Mouse (Mus musculus): ENCODE results near the gene Dhfr. TPM values are rescaled to one million over a fixed set of nuclear protein-coding genes. Genes with fewer than 3 reads are reported as not detected.
"Not testable (repeated sequence)": the region's sequence is repeated elsewhere in the genome, so short reads cannot be mapped to it uniquely, and the experiment has no call there.

Gene Dhfr
- polyA plus RNA-seq, 1 experiment from 2014 or later = 11.9 TPM

GRCm38 (mm10) chr13:92344033-92344432 is 10.5 kb upstream of the Dhfr start:
- H3K27ac ChIP-seq (replicated peaks) = no peak overlapping the region
- no peaks in the 10 kb centered on the region for H3K27me3 ChIP-seq (replicated peaks)
- H3K36me3 ChIP-seq = peaks cover 83% of the 10 kb centered on the region
- H3K4me3 ChIP-seq = no peak overlapping the region
- H3K4me1 ChIP-seq = no peaks in the 10 kb centered on the region
- H3K9me3 ChIP-seq = no peaks in the 10 kb centered on the region
- H3K9ac ChIP-seq = no peak overlapping the region
- ATAC-seq (ENCODE audit: extremely low read depth, insufficient number of reproducible peaks, low FRiP score, low TSS enrichment) = no peak
- 92% methylated on average over 8 of the region's 8 CpGs for WGBS
- H3K4me2 ChIP-seq = no peak overlapping the region

- no peak overlapping the region for H3K9ac ChIP-seq
- H3K27me3 ChIP-seq (replicated peaks) = no peaks in the 10 kb centered on the region
- H3K4me3 ChIP-seq = no peak overlapping the region
- H3K4me1 ChIP-seq = no peaks in the 10 kb centered on the region
- no peak overlapping the region for H3K27ac ChIP-seq (replicated peaks)
- no peaks in the 10 kb centered on the region for H3K9me3 ChIP-seq
- WGBS = 87% methylated on average over 5 of the region's 5 CpGs
- no peak for ATAC-seq (ENCODE audit: extremely low read depth, insufficient number of reproducible peaks, low FRiP score, low TSS enrichment)
- H3K4me2 ChIP-seq = no peak overlapping the region
- peaks cover 83% of the 10 kb centered on the region for H3K36me3 ChIP-seq
Observed at GRCm38 (mm10) chr13:92346338-92346737, 8.2 kb upstream of the Dhfr start.

GRCm38 (mm10) chr13:92351100-92351499 is 3.4 kb upstream of the Dhfr start:
- H3K4me3 ChIP-seq = no peak overlapping the region
- WGBS = 80% methylated on average over 6 of the region's 6 CpGs
- H3K9me3 ChIP-seq = no peaks in the 10 kb centered on the region
- no peak for ATAC-seq (ENCODE audit: extremely low read depth, insufficient number of reproducible peaks, low FRiP score, low TSS enrichment)
- H3K4me2 ChIP-seq = no peak overlapping the region
- no peak overlapping the region for H3K27ac ChIP-seq (replicated peaks)
- H3K4me1 ChIP-seq = peaks cover 18% of the 10 kb centered on the region
- H3K9ac ChIP-seq = no peak overlapping the region
- no peaks in the 10 kb centered on the region for H3K27me3 ChIP-seq (replicated peaks)
- H3K36me3 ChIP-seq = peaks cover 42% of the 10 kb centered on the region

GRCm38 (mm10) chr13:92353956-92354355 is 570 bp upstream of the Dhfr start:
- no peak for ATAC-seq (ENCODE audit: extremely low read depth, insufficient number of reproducible peaks, low FRiP score, low TSS enrichment)
- peak overlapping the region; percentile 84 for H3K9ac ChIP-seq
- H3K4me3 ChIP-seq = peak overlapping the region; percentile 65
- H3K9me3 ChIP-seq = no peaks in the 10 kb centered on the region
- WGBS = 12% methylated on average over 4 of the region's 4 CpGs
- peak overlapping the region; percentile 98 for H3K4me2 ChIP-seq
- H3K36me3 ChIP-seq = peaks cover 26% of the 10 kb centered on the region
- H3K27ac ChIP-seq (replicated peaks) = peak overlapping the region; percentile 58
- peaks cover 25% of the 10 kb centered on the region for H3K4me1 ChIP-seq
- H3K27me3 ChIP-seq (replicated peaks) = no peaks in the 10 kb centered on the region

GRCm38 (mm10) chr13:92355272-92355643 is 732 bp downstream of the Dhfr start:
- Histone ChIP-seq H3K27ac (replicated peaks) (peak overlapping the region; percentile 90), H3K36me3 (peaks cover 32% of the 10 kb centered on the region), H3K4me3 (peak overlapping the region; percentile 65), H3K9ac (peak overlapping the region; percentile 87), H3K27me3 (replicated peaks) (no peaks in the 10 kb centered on the region), H3K9me3 (no peaks in the 10 kb centered on the region), H3K4me1 (peaks cover 25% of the 10 kb centered on the region), H3K4me2 (peak overlapping the region; percentile 98)
- no peak for ATAC-seq (ENCODE audit: extremely low read depth, insufficient number of reproducible peaks, low FRiP score, low TSS enrichment)
- 1% methylated on average over 24 of the region's 24 CpGs for WGBS

GRCm38 (mm10) chr13:92356376-92356775 is 1.9 kb downstream of the Dhfr start:
- ATAC-seq (ENCODE audit: extremely low read depth, insufficient number of reproducible peaks, low FRiP score, low TSS enrichment) = no peak
- 82% methylated on average over 7 of the region's 7 CpGs for WGBS
- peak overlapping the region; percentile 65 for H3K4me3 ChIP-seq
- peak overlapping the region; percentile 87 for H3K9ac ChIP-seq
- H3K27ac ChIP-seq (replicated peaks) = no peak overlapping the region
- H3K4me2 ChIP-seq = peak overlapping the region; percentile 98
- no peaks in the 10 kb centered on the region for H3K27me3 ChIP-seq (replicated peaks)
- peaks cover 25% of the 10 kb centered on the region for H3K4me1 ChIP-seq
- peaks cover 31% of the 10 kb centered on the region for H3K36me3 ChIP-seq
- H3K9me3 ChIP-seq = no peaks in the 10 kb centered on the region

GRCm38 (mm10) chr13:92357644-92358043 is 3.1 kb downstream of the Dhfr start:
- Histone ChIP-seq H3K27me3 (replicated peaks) (no peaks in the 10 kb centered on the region), H3K9ac (no peak overlapping the region), H3K4me2 (no peak overlapping the region), H3K36me3 (peaks cover 41% of the 10 kb centered on the region), H3K4me3 (no peak overlapping the region), H3K9me3 (no peaks in the 10 kb centered on the region), H3K4me1 (peaks cover 25% of the 10 kb centered on the region), H3K27ac (replicated peaks) (no peak overlapping the region)
- WGBS = 37% methylated on average over 2 of the region's 2 CpGs
- no peak for ATAC-seq (ENCODE audit: extremely low read depth, insufficient number of reproducible peaks, low FRiP score, low TSS enrichment)

GRCm38 (mm10) chr13:92361609-92362008 is 7.1 kb downstream of the Dhfr start:
- no peaks in the 10 kb centered on the region for H3K9me3 ChIP-seq
- ATAC-seq (ENCODE audit: extremely low read depth, insufficient number of reproducible peaks, low FRiP score, low TSS enrichment) = no peak
- H3K4me1 ChIP-seq = peaks cover 2% of the 10 kb centered on the region
- no peaks in the 10 kb centered on the region for H3K27me3 ChIP-seq (replicated peaks)
- no peak overlapping the region for H3K4me3 ChIP-seq
- WGBS = 33% methylated on average over 2 of the region's 2 CpGs
- no peak overlapping the region for H3K27ac ChIP-seq (replicated peaks)
- H3K36me3 ChIP-seq = peaks cover 61% of the 10 kb centered on the region
- H3K4me2 ChIP-seq = no peak overlapping the region
- no peak overlapping the region for H3K9ac ChIP-seq

GRCm38 (mm10) chr13:92365312-92365711 is 10.8 kb downstream of the Dhfr start:
- Histone ChIP-seq H3K9ac (no peak overlapping the region), H3K4me2 (no peak overlapping the region), H3K27ac (replicated peaks) (no peak overlapping the region), H3K9me3 (0 out of 2 replicates have a peak, but pooled peaks cover 2% of the 10 kb centered on the region), H3K4me3 (no peak overlapping the region), H3K4me1 (no peaks in the 10 kb centered on the region), H3K27me3 (replicated peaks) (no peaks in the 10 kb centered on the region), H3K36me3 (peaks cover 70% of the 10 kb centered on the region)
- WGBS = 69% methylated on average over 4 of the region's 4 CpGs
- no peak for ATAC-seq (ENCODE audit: extremely low read depth, insufficient number of reproducible peaks, low FRiP score, low TSS enrichment)

GRCm38 (mm10) chr13:92370811-92371210 is 16.3 kb downstream of the Dhfr start:
- Histone ChIP-seq H3K36me3 (peaks cover 66% of the 10 kb centered on the region), H3K9ac (no peak overlapping the region), H3K4me2 (no peak overlapping the region), H3K27me3 (replicated peaks) (no peaks in the 10 kb centered on the region), H3K27ac (replicated peaks) (no peak overlapping the region), H3K4me3 (no peak overlapping the region), H3K9me3 (0 out of 2 replicates have a peak, but pooled peaks cover 2% of the 10 kb centered on the region), H3K4me1 (no peaks in the 10 kb centered on the region)
- WGBS = 87% methylated on average over 3 of the region's 3 CpGs
- no peak for ATAC-seq (ENCODE audit: extremely low read depth, insufficient number of reproducible peaks, low FRiP score, low TSS enrichment)

GRCm38 (mm10) chr13:92371466-92371865 is 16.9 kb downstream of the Dhfr start:
- H3K9me3 ChIP-seq; H3K4me2 ChIP-seq; ATAC-seq (ENCODE audit: extremely low read depth, insufficient number of reproducible peaks, low FRiP score, low TSS enrichment); H3K4me3 ChIP-seq; H3K9ac ChIP-seq; H3K27me3 ChIP-seq (replicated peaks); H3K27ac ChIP-seq (replicated peaks); H3K4me1 ChIP-seq: not testable (repeated sequence)
- peaks cover 65% of the 10 kb centered on the region for H3K36me3 ChIP-seq
- WGBS = 91% methylated on average over 6 of the region's 6 CpGs

- no peaks in the 10 kb centered on the region for H3K9me3 ChIP-seq
- no peak overlapping the region for H3K9ac ChIP-seq
- no peak for ATAC-seq (ENCODE audit: extremely low read depth, insufficient number of reproducible peaks, low FRiP score, low TSS enrichment)
- H3K27ac ChIP-seq (replicated peaks) = no peak overlapping the region
- no peaks in the 10 kb centered on the region for H3K27me3 ChIP-seq (replicated peaks)
- no peak overlapping the region for H3K4me2 ChIP-seq
- 71% methylated on average over 3 of the region's 3 CpGs for WGBS
- H3K4me1 ChIP-seq = no peaks in the 10 kb centered on the region
- no peak overlapping the region for H3K4me3 ChIP-seq
- H3K36me3 ChIP-seq = peaks cover 15% of the 10 kb centered on the region
Observed at GRCm38 (mm10) chr13:92387367-92387766, 32.8 kb downstream of the Dhfr start.

All from heart, embryonic 13.5 days (tissue).